Mouse (Mus musculus) heart, embryonic 10.5 days (tissue): ENCODE data around the gene Uba7. TPM values are rescaled to one million over a fixed set of nuclear protein-coding genes. Genes with fewer than 3 reads are reported as not detected.

Experiments
- DNase-seq: peaks from one replicate; pipeline ENCODE4 v3.0.0-alpha.2; 2017; ENCODE audit warnings: low spot score
- H3K27ac ChIP-seq: fragments of 300-500 bp; sonication (generic); 2 replicates; pipeline ENCODE4 v1.5.1; 2016; ENCODE audit warnings: mild to moderate bottlenecking
- H3K27me3 ChIP-seq: fragments of 300-500 bp; sonication (generic); 2 replicates; pipeline ENCODE4 v1.6.1; 2016; ENCODE audit warnings: mild to moderate bottlenecking; ENCODE audit not compliant: poor library complexity, insufficient read depth, severe bottlenecking
- H3K36me3 ChIP-seq: fragments of 300-500 bp; sonication (generic); 2 replicates; pipeline ENCODE4 v1.6.1; 2016; ENCODE audit warnings: mild to moderate bottlenecking, moderate library complexity
- H3K4me1 ChIP-seq: fragments of 300-500 bp; sonication (generic); 2 replicates; pipeline ENCODE4 v1.6.1; 2016; ENCODE audit warnings: mild to moderate bottlenecking
- H3K4me3 ChIP-seq: fragments of 300-500 bp; sonication (generic); 2 replicates; pipeline ENCODE4 v1.5.1; 2016; ENCODE audit warnings: mild to moderate bottlenecking, moderate library complexity
- H3K9me3 ChIP-seq: fragments of 300-500 bp; sonication (generic); 2 replicates; pipeline ENCODE4 v1.6.1; 2016; ENCODE audit warnings: mild to moderate bottlenecking, moderate library complexity
- WGBS: fragments of 180-500 bp; shearing (Covaris S2); methylation state at CpG from one replicate; pipeline ENCODE4 v1.1.7; 2016; 5-methylcytosine and 5-hydroxymethylcytosine counted together
- polyA plus RNA-seq: library from polyadenylated mRNA; unstranded; fragments of >200 nt; fragmentation: Nextera tagmentation; extraction: Ambion mirVana; gene quantifications from 2 replicates; pipeline ENCODE4 v1.2.1, GENCODE M21; 2016

Gene Uba7
- 29.4 and 33.6 TPM in 2 replicates for polyA plus RNA-seq

GRCm38 (mm10) chr9:107975399-107976386 lies at the start of gene Uba7:
TSS of gene Uba7 (plus strand) at chr9:107975505.
- WGBS: 40% methylated on average over 12 of the region's 12 CpGs
- H3K27ac ChIP-seq: peak within 1 kb of the TSS; percentile 92
- H3K36me3 ChIP-seq: peaks cover 47% of the 10 kb centered on the region
- DNase-seq: peak; percentile 93
- no peaks in the 10 kb centered on the region for H3K27me3 ChIP-seq
- H3K4me1 ChIP-seq: peaks cover 66% of the 10 kb centered on the region
- H3K4me3 ChIP-seq: peak within 1 kb of the TSS; percentile 54
- no peaks in the 10 kb centered on the region for H3K9me3 ChIP-seq

GRCm38 (mm10) chr9:107926920-107927420 lies 48.3 kb upstream of the Uba7 start:
- 25% methylated on average over 9 of the region's 9 CpGs for WGBS
- H3K9me3 ChIP-seq: no peaks in the 10 kb centered on the region
- H3K4me3 ChIP-seq: no peak overlapping the region
- DNase-seq: no peak
- peaks cover 47% of the 10 kb centered on the region for H3K4me1 ChIP-seq
- peaks cover 6% of the 10 kb centered on the region; the same call in 1 of the 2 replicates for H3K27me3 ChIP-seq
- H3K36me3 ChIP-seq: no peaks in the 10 kb centered on the region
- no peak overlapping the region for H3K27ac ChIP-seq

- Histone ChIP-seq H3K36me3 (no peaks in the 10 kb centered on the region), H3K9me3 (no peaks in the 10 kb centered on the region), H3K27ac (peak overlapping the region; percentile 12; the same call in 1 of the 2 replicates), H3K4me1 (peaks cover 47% of the 10 kb centered on the region), H3K27me3 (peaks cover 6% of the 10 kb centered on the region; the same call in 1 of the 2 replicates), H3K4me3 (no peak overlapping the region)
- no peak for DNase-seq
- 65% methylated on average over 5 of the region's 5 CpGs for WGBS
Observed at GRCm38 (mm10) chr9:107927749-107928148, 47.6 kb upstream of the Uba7 start.

- Histone ChIP-seq H3K27ac (peak within 1 kb of the TSS; percentile 12; the same call in 1 of the 2 replicates), H3K9me3 (no peaks in the 10 kb centered on the region), H3K36me3 (no peaks in the 10 kb centered on the region), H3K4me3 (no peak within 1 kb of the TSS), H3K4me1 (peaks cover 47% of the 10 kb centered on the region), H3K27me3 (peaks cover 6% of the 10 kb centered on the region; the same call in 1 of the 2 replicates)
- no peak for DNase-seq
- 67% methylated on average over 3 of the region's 3 CpGs for WGBS
Observed at GRCm38 (mm10) chr9:107928169-107928568, 47.1 kb upstream of the Uba7 start, which contains the start of gene Actl11. TSS of gene Actl11 (plus strand) at chr9:107928469.

- peaks cover 33% of the 10 kb centered on the region for H3K4me1 ChIP-seq
- no peak for DNase-seq
- H3K4me3 ChIP-seq: no peak overlapping the region
- no peak overlapping the region for H3K27ac ChIP-seq
- no peaks in the 10 kb centered on the region for H3K9me3 ChIP-seq
- peaks cover 37% of the 10 kb centered on the region for H3K27me3 ChIP-seq
- WGBS: 88% methylated on average over 4 of the region's 4 CpGs
- H3K36me3 ChIP-seq: no peaks in the 10 kb centered on the region
Observed at GRCm38 (mm10) chr9:107932221-107932620, 43.1 kb upstream of the Uba7 start.

GRCm38 (mm10) chr9:107934146-107934545 lies 41.2 kb upstream of the Uba7 start:
- Histone ChIP-seq H3K4me1 (peaks cover 14% of the 10 kb centered on the region), H3K27ac (no peak overlapping the region), H3K36me3 (no peaks in the 10 kb centered on the region), H3K27me3 (peaks cover 54% of the 10 kb centered on the region), H3K9me3 (no peaks in the 10 kb centered on the region), H3K4me3 (no peak overlapping the region)
- WGBS: 83% methylated on average over 11 of the region's 11 CpGs
- no peak for DNase-seq

GRCm38 (mm10) chr9:107935374-107935773 lies 39.9 kb upstream of the Uba7 start, which contains the start of gene Camkv:
TSS of gene Camkv (plus strand) at chr9:107935674.
- H3K27me3 ChIP-seq: peaks cover 63% of the 10 kb centered on the region
- no peaks in the 10 kb centered on the region for H3K36me3 ChIP-seq
- H3K27ac ChIP-seq: peak within 1 kb of the TSS; percentile 74
- WGBS: 11% methylated on average over 3 of the region's 3 CpGs
- H3K9me3 ChIP-seq: no peaks in the 10 kb centered on the region
- DNase-seq: no peak
- H3K4me1 ChIP-seq: peaks cover 14% of the 10 kb centered on the region
- peak within 1 kb of the TSS; percentile 68 for H3K4me3 ChIP-seq

GRCm38 (mm10) chr9:107935790-107936214 lies 39.5 kb upstream of the Uba7 start:
- H3K4me3 ChIP-seq: peak overlapping the region; percentile 68
- DNase-seq: no peak
- H3K4me1 ChIP-seq: peaks cover 18% of the 10 kb centered on the region
- peaks cover 66% of the 10 kb centered on the region for H3K27me3 ChIP-seq
- peak overlapping the region; percentile 74 for H3K27ac ChIP-seq
- WGBS: under 1% methylated on average over 41 of the region's 41 CpGs
- no peaks in the 10 kb centered on the region for H3K9me3 ChIP-seq
- no peaks in the 10 kb centered on the region for H3K36me3 ChIP-seq

- 3% methylated on average over 29 of the region's 29 CpGs for WGBS
- Histone ChIP-seq H3K4me3 (peak overlapping the region; percentile 68), H3K9me3 (no peaks in the 10 kb centered on the region), H3K4me1 (peaks cover 21% of the 10 kb centered on the region), H3K36me3 (no peaks in the 10 kb centered on the region), H3K27ac (peak overlapping the region; percentile 74), H3K27me3 (peaks cover 70% of the 10 kb centered on the region)
- no peak for DNase-seq
Observed at GRCm38 (mm10) chr9:107936215-107936822, 39.0 kb upstream of the Uba7 start.

GRCm38 (mm10) chr9:107936831-107937230 lies 38.5 kb upstream of the Uba7 start:
- H3K27ac ChIP-seq: no peak overlapping the region
- 20% methylated on average over 3 of the region's 3 CpGs for WGBS
- H3K9me3 ChIP-seq: no peaks in the 10 kb centered on the region
- peak overlapping the region; percentile 68 for H3K4me3 ChIP-seq
- H3K36me3 ChIP-seq: no peaks in the 10 kb centered on the region
- peaks cover 21% of the 10 kb centered on the region for H3K4me1 ChIP-seq
- DNase-seq: no peak
- peaks cover 70% of the 10 kb centered on the region for H3K27me3 ChIP-seq

- Histone ChIP-seq H3K4me1 (peaks cover 20% of the 10 kb centered on the region), H3K27me3 (peaks cover 13% of the 10 kb centered on the region; the same call in 1 of the 2 replicates), H3K36me3 (no peaks in the 10 kb centered on the region), H3K9me3 (no peaks in the 10 kb centered on the region), H3K4me3 (no peak overlapping the region), H3K27ac (no peak overlapping the region; the same call in 1 of the 2 replicates)
- WGBS: 85% methylated on average over 31 of the region's 31 CpGs
- DNase-seq: no peak
Observed at GRCm38 (mm10) chr9:107947241-107948194, 27.8 kb upstream of the Uba7 start.
